Mouse (Mus musculus): ENCODE measurements around the gene BC048671. TPM values are rescaled to one million over a fixed set of nuclear protein-coding genes. Genes with fewer than 3 reads are reported as not detected.

Gene BC048671
- total RNA-seq, 2 experiments from 2014 or later: not detected

DNA sequence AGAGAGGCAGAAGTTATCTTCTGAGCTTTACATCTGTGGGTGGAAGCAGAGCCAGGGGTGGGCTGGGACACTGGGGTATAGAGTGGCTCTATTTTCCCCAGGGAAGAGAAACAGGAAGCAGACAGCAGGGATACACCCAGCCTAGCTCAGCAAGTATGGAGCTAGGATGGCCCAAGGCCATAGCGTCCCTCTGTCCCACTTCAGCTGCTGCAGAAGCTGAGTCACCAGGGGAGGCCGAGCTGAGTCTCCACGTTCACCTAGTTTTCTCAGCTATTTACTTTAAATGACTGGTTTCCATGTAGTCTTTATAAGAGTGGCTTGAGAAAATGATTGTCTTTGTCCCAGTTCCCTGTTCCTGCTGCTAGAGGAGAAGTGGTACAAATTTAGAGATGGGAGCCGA lies 47.5 kb downstream of the BC048671 start:
- no peak for DNase-seq (ENCODE audit: extremely low spot score in 1 of 2, low spot score in 1 of 2)

DNA sequence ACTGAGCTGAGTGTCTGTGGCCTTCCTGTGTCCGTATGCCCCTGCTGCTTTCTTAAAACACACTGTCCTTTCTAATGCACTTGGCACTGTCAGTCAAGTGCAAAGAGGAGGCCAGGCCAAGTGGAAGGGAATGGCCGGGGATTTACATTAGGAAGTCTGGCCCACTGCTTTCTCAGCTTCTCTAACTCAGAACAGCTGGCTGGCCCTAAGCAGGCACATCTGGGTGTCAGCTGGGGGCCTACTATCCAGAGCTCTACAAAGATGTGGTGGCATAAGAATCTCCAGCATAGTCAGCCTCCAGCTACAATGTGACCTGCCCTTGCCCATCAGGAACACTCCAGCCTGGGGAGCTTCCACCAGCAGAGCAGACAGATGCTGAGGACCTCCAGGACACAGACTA lies 49.0 kb downstream of the BC048671 start:
- no peak for DNase-seq (ENCODE audit: extremely low spot score in 1 of 2, low spot score in 1 of 2)

Other genes starting within 250 kb of the BC048671 start
- not detected for gene Vmn1r49, start 222.7 kb upstream of the BC048671 start, total RNA-seq (2021)
- gene Vmn1r50, start 199.8 kb upstream of the BC048671 start, total RNA-seq (2021): not detected
- gene Vmn1r51, start 178.6 kb upstream of the BC048671 start, total RNA-seq (2021): not detected
- gene Vmn1r52, start 126.4 kb upstream of the BC048671 start, total RNA-seq (2021): not detected
- not detected for gene V1ra8, start 98.4 kb upstream of the BC048671 start, total RNA-seq (2021)
- not detected for gene Vmn1r53, start 76.8 kb upstream of the BC048671 start, total RNA-seq (2021)
- gene Vmn1r54, start 54.9 kb upstream of the BC048671 start, total RNA-seq (2021): not detected
- gene Chst13, start 24.0 kb downstream of the BC048671 start, total RNA-seq (2021): not detected
- gene Uroc1, start 32.1 kb downstream of the BC048671 start, total RNA-seq (2021): not detected
- gene Zxdc, start 68.3 kb downstream of the BC048671 start, total RNA-seq (2021): 10 to 100 TPM; 28.5 to 31.5 TPM
- 10 to 100 TPM in 1 of 2 experiments, 1 to 10 TPM in 1; 8.3 to 15.7 TPM for gene Cfap100, start 127.6 kb downstream of the BC048671 start, total RNA-seq (2021)
- gene Klf15, start 161.4 kb downstream of the BC048671 start, total RNA-seq (2021): 10 to 100 TPM; 22.3 to 31.5 TPM
- gene Aldh1l1, start 185.2 kb downstream of the BC048671 start, total RNA-seq (2021): 10 to 100 TPM; 45.0 to 48.4 TPM

All from layer of hippocampus, postnatal 25 days (tissue).